ENCODE assay signal across 18 mouse cellular contexts in genomic region chr15:74219287-74219686, GRCm38 (mm10).
"Had no signal": no experiment of that assay in that cellular context is flagged by ENCODE, and none has a peak within 500 bp of the region (broad histone marks: within the 10 kb centered on the region; RNA-seq: fewer than 3 reads in every experiment).

No protein-coding gene starts in this region.

- H3K27ac ChIP-seq: intestine, embryonic 15.5 days; kidney, embryonic 15.5 days; liver, embryonic 13.5 days; neural tube, embryonic 12.5 days; neural tube, embryonic 15.5 days had no signal

- H3K4me1 ChIP-seq: intestine, embryonic 15.5 days; kidney, embryonic 15.5 days; liver, embryonic 13.5 days; neural tube, embryonic 15.5 days had no signal

- H3K9me3 ChIP-seq: intestine, embryonic 15.5 days; kidney, embryonic 15.5 days; liver, embryonic 13.5 days; midbrain, embryonic 13.5 days; neural tube, embryonic 12.5 days; neural tube, embryonic 15.5 days had no signal

- ATAC-seq: intestine, embryonic 15.5 days had no signal

- H3K36me3 ChIP-seq: intestine, embryonic 15.5 days; kidney, embryonic 15.5 days; liver, embryonic 13.5 days; midbrain, embryonic 13.5 days; neural tube, embryonic 12.5 days; neural tube, embryonic 15.5 days had no signal

- H3K4me3 ChIP-seq: intestine, embryonic 15.5 days; kidney, embryonic 15.5 days; liver, embryonic 13.5 days; midbrain, embryonic 13.5 days; neural tube, embryonic 12.5 days; neural tube, embryonic 15.5 days had no signal

- H3K27me3 ChIP-seq: intestine, embryonic 15.5 days; liver, embryonic 13.5 days; neural tube, embryonic 12.5 days had no signal

- H3K9ac ChIP-seq: intestine, embryonic 15.5 days; kidney, embryonic 15.5 days; liver, embryonic 13.5 days; midbrain, embryonic 13.5 days; neural tube, embryonic 12.5 days; neural tube, embryonic 15.5 days had no signal

- DNase-seq: kidney, adult 11 months; kidney, adult 8-10 months; kidney, postnatal 10 days; kidney, postnatal 36 days; layer of hippocampus, postnatal 36 days; liver, embryonic 13.5 days; lung, adult 2 months; lung, postnatal 14 days; lung, postnatal 4 days; retina, postnatal 1 day; thymus, adult 2 months; thymus, postnatal 14 days; thymus, postnatal 4 days had no signal

- H3K4me2 ChIP-seq: intestine, embryonic 15.5 days; kidney, embryonic 15.5 days; liver, embryonic 13.5 days; midbrain, embryonic 13.5 days; neural tube, embryonic 12.5 days; neural tube, embryonic 15.5 days had no signal
